ENCODE assay signal across 9 mouse cellular contexts in the genomic region with DNA sequence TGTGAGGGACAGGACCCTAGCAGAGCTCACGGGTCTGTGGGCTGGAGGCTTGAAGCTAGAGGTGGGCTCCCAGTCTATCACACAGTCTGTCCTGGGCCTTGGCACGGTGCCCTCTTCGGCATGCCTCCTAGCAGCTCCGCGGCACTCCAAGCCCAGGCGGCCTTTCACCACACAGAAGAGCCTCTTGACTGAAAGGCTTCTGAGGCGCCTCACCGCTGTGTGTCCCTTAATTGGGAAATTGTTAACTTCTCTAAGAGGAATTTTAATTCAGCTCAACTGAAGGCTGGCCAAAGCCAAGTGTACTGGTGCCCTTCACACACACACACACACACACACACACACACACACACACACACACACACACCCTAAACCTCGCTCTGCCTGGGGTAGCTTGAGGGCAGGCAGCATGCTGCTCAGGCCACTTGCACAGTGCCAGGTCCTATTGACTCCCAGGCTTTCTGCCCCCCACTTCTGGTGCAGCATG. TPM values are rescaled to one million over a fixed set of nuclear protein-coding genes. Genes with fewer than 3 reads are reported as not detected.
DNase-seq lines count a peak whose midpoint lies in the region; ATAC-seq and TF ChIP-seq lines count a peak whose summit lies in the region.
"Had no signal": no experiment of that assay in that cellular context is flagged by ENCODE, and none has a peak within 500 bp of the region (broad histone marks: within the 10 kb centered on the region; RNA-seq: fewer than 3 reads in every experiment).

No protein-coding gene starts in this region.

- H3K4me3 ChIP-seq in left cerebral cortex, adult 2 months: no peak overlapping the region
- H3K4me3 ChIP-seq in hindbrain, embryonic 16.5 days (ENCODE audit: low read length): no peak overlapping the region
- H3K4me3 ChIP-seq in midbrain, embryonic 15.5 days: no peak overlapping the region
- H3K4me3 ChIP-seq: erythroblast, embryonic 14.5 days had no signal

- intact Hi-C loops in left cerebral cortex, postnatal 4 days (cut with DNase I): no loop called here
- intact Hi-C loops in left cerebral cortex, adult 2 months (cut with DNase I): no loop called here

- H3K9ac ChIP-seq in hindbrain, embryonic 16.5 days (ENCODE audit: low read depth, low read length): no peak overlapping the region
- H3K9ac ChIP-seq in midbrain, embryonic 15.5 days: no peak overlapping the region

- WGBS in hindbrain, embryonic 16.5 days: 39% methylated on average over 9 of the region's 9 CpGs
- 63% methylated on average over 9 of the region's 9 CpGs for WGBS in midbrain, embryonic 15.5 days

- no peak overlapping the region for H3K27ac ChIP-seq in left cerebral cortex, adult 2 months
- peak overlapping the region; percentile 54; the same call in 1 of the 2 replicates for H3K27ac ChIP-seq in hindbrain, embryonic 16.5 days (ENCODE audit: low read depth, low read length)
- H3K27ac ChIP-seq in midbrain, embryonic 15.5 days: no peak overlapping the region

- no peak for TF ChIP-seq CTCF in left cerebral cortex, adult 2 months (IDR thresholded peaks at IDR 0.05)

- H3K27me3 ChIP-seq in hindbrain, embryonic 16.5 days (replicated peaks; ENCODE audit: control insufficient read depth, insufficient read depth, low read length): 0 out of 2 replicates have a peak, but pooled peaks cover 2% of the 10 kb centered on the region
- H3K27me3 ChIP-seq in midbrain, embryonic 15.5 days (replicated peaks): no peaks in the 10 kb centered on the region

- H3K4me2 ChIP-seq in hindbrain, embryonic 16.5 days (ENCODE audit: low read length): no peak overlapping the region
- H3K4me2 ChIP-seq in midbrain, embryonic 15.5 days: no peak overlapping the region

- peak; percentile 20 for DNase-seq in adrenal gland, postnatal 25 days
- DNase-seq in adrenal gland, adult 18-20 months (ENCODE audit: low spot score in 2 of 2): no peak
- DNase-seq in left cerebral cortex, postnatal 4 days: peak; percentile 82
- DNase-seq in left cerebral cortex, adult 2 months (ENCODE audit: extremely low spot score in 1 of 2, low spot score in 2 of 2): no peak
- no peak for DNase-seq in spleen, postnatal 36 days (ENCODE audit: low spot score in 2 of 2)
- DNase-seq in urinary bladder, adult 2 months (ENCODE audit: low spot score): no peak

- peak; percentile 84 for ATAC-seq in hindbrain, embryonic 16.5 days
- ATAC-seq in midbrain, embryonic 15.5 days (replicated peaks): peak; percentile 77

- no peaks in the 10 kb centered on the region for H3K36me3 ChIP-seq in hindbrain, embryonic 16.5 days (ENCODE audit: control insufficient read depth, insufficient read depth, low read length)
- no peaks in the 10 kb centered on the region for H3K36me3 ChIP-seq in midbrain, embryonic 15.5 days (replicated peaks)

- peaks cover 8% of the 10 kb centered on the region for H3K4me1 ChIP-seq in hindbrain, embryonic 16.5 days (ENCODE audit: control insufficient read depth, insufficient read depth, low read depth, low read length)
- peaks cover 16% of the 10 kb centered on the region for H3K4me1 ChIP-seq in midbrain, embryonic 15.5 days

- H3K9me3 ChIP-seq in hindbrain, embryonic 16.5 days (ENCODE audit: control insufficient read depth, low read length): no peaks in the 10 kb centered on the region
- no peaks in the 10 kb centered on the region for H3K9me3 ChIP-seq in midbrain, embryonic 15.5 days

RNA-seq across cellular contexts. Expression of gene Lingo1, which starts 28.6 kb away (rescaled TPM):
- total RNA-seq in adrenal gland, postnatal 25 days (2021): 0.86 and 1.1 TPM in 2 replicates
- total RNA-seq in adrenal gland, adult 18-20 months (2021): 1 to 10 TPM in 1 of 2 experiments, under 1 TPM in 1; 0.70 to 1.5 TPM
- 100 to 1,000 TPM; 224 to 247 TPM for total RNA-seq in left cerebral cortex, postnatal 4 days (2021)
- 100 to 1,000 TPM; 481 to 504 TPM for total RNA-seq in left cerebral cortex, adult 2 months (2021)
- 79.4 and 80.7 TPM in 2 replicates for polyA plus RNA-seq in hindbrain, embryonic 16.5 days (2015; fragmentation: Nextera tagmentation; extraction: Ambion mirVana)
- 77.8 and 83.1 TPM in 2 replicates for polyA plus RNA-seq in midbrain, embryonic 15.5 days (2015; fragmentation: Nextera tagmentation; extraction: Ambion mirVana)
- 3.0 and 3.8 TPM in 2 replicates for polyA plus RNA-seq in urinary bladder, adult 2 months (2012; rRNA removed)
- polyA plus RNA-seq: erythroblast, embryonic 14.5 days had no signal

Comparison
In these comparisons a context has a peak if more than half of its experiments do, and no peak if none do; other contexts are left out.
1. DNase-seq: peak in adrenal gland, postnatal 25 days (single experiment) and left cerebral cortex, postnatal 4 days (single experiment); none in adrenal gland, adult 18-20 months (0 of 2), left cerebral cortex, adult 2 months (0 of 2), spleen, postnatal 36 days (0 of 2) and urinary bladder, adult 2 months (single experiment).
2. RNA of gene Lingo1, which starts 28.6 kb away (total RNA-seq): 481 to 504 TPM in left cerebral cortex, adult 2 months and 224 to 247 TPM in left cerebral cortex, postnatal 4 days; 0.70 to 1.5 TPM in adrenal gland, adult 18-20 months and 0.86 to 1.1 TPM in adrenal gland, postnatal 25 days; every median in the first group is over 10 times any median in the second.